Mouse (Mus musculus) lung, postnatal 10 days (tissue): Measurements from ENCODE around the gene Cd40.

ENCODE experiments used
- DNase-seq: peaks from one replicate; pipeline ENCODE4 v3.0.0; 2021

The Cd40 gene

GRCm38 (mm10) chr2:165059961-165060360, 4.5 kb downstream of the Cd40 start:
- DNase-seq = peak; percentile 70

GRCm38 (mm10) chr2:165061638-165062433, 6.4 kb downstream of the Cd40 start:
- DNase-seq = peak; percentile 71

DNA sequence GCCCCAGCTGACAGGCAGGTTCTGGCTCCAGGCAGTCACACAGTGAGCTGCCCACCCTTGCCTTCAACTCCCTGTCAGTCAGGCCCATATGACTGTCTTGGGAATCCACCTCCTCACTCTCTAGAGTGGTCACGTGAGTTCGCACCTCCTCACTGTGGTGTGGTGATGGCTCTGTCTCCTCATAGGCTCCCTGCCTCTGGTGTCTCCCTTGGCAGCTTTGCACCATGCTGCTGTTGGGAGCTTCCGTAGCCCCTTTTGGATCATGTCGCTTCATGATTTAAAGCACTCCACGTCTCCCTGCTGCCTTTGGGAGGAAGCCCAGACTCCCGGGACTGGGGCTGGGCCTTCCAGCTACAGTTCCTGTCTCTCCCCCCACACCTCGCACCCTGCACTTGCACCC, 9.1 kb downstream of the Cd40 start:
- peak; percentile 14 for DNase-seq

DNA sequence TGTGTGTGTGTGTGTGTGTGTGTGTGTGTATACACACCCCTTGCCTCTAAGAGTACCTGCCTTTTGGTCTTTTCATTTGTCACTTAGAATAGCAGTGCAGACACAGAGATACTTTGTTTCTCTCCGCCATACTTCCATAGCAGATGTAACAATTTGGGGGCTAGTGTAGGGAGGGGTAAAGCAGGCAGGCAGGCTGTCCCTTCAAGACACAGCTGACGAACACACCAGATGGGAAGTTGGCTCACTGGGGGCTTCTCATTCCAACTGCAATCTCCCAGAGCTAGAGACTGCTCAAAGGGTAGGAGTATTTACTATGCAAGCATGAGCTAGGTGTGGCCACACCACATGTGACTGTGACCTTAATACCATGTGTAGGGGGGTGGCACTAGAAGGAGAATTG, 13.4 kb downstream of the Cd40 start:
- DNase-seq = peak; percentile 16

GRCm38 (mm10) chr2:165070096-165070816, 14.8 kb downstream of the Cd40 start:
- peak; percentile 85 for DNase-seq

- no peak for DNase-seq
These were observed 18.0 kb downstream of the Cd40 start for GRCm38 (mm10) chr2:165073381-165073781.

GRCm38 (mm10) chr2:165074081-165074884, 18.9 kb downstream of the Cd40 start:
- DNase-seq = no peak

GRCm38 (mm10) chr2:165074937-165075336, 19.5 kb downstream of the Cd40 start:
- peak; percentile 82 for DNase-seq

DNA sequence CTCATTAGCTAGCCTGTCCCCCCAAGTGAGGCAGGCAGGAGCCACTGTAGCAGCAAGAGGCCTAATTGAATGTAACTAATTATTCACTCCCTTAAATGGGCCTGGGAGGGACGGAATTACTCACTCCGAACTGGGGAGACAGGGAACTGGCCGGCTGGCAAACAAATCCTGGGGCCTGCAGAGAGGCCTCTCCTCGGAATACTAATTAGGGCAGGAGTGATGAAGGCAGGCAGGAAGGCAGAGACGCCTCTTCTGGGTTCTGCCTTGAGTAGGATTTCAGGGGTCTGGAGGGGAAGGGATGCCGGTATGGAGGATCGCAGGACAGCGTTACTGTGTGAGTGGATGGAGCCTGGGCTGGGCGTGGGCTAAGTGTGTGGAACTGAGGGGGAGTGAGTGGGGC, 21.6 kb downstream of the Cd40 start:
- no peak for DNase-seq

DNA sequence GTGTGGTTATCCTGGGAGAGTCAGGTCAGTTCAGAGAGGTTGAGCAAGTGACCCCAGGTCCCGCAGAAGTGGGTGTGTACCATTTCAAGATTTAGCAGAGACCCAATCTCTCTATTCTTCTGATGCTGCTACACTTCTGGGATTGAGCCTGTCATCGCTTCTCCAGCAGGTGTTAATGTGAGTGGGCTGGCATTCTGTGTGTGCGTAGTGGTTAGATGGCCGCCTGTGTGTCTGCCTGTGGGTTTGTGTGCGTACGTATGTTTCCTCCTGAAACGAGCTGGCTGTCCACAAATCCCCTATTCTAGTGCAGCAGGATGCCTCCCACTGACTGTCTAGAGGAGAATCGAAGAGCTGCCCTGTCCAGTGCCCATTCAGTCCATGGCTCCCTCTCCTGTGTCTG, 22.6 kb downstream of the Cd40 start:
- no peak for DNase-seq

DNA sequence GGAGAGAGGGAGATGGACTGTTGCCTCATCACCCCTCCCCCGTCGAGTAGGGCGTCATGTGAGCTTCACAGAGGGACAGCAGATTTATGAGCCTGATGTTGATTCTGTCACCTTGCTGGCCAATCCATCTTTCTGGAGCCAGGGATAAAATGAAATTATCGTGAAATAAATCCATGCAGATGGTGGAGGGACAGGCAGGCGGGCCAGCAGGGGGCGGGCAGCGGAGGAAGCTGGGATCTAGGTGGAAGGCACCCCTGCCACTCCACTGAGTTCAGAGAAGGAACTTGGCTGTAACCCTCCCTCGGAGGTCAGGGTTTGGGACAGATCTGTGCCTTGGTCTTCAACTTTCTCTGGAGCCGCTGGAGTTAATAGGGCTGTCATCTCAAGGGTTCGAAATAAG, 23.2 kb downstream of the Cd40 start:
- peak; percentile 48 for DNase-seq

DNA sequence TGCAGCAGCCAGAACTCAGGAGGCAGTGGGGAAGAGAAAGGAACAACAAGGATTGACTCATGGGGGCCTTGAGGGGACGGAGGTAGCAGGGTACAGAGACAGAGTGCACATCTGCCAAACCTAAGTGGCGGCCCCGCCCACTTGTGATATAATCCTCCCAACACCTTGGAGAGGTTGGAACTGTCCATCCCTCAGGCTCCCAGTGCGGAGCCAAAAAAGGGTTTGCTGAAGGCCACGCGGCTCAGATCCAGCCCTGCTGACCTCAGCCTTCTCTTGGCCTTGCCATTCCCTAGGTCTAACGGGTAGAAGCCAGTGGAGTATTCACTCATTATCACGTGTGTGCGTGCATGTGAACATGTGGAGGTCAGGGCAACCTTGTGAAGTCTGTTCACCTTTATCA, 25.2 kb downstream of the Cd40 start:
- no peak for DNase-seq

DNA sequence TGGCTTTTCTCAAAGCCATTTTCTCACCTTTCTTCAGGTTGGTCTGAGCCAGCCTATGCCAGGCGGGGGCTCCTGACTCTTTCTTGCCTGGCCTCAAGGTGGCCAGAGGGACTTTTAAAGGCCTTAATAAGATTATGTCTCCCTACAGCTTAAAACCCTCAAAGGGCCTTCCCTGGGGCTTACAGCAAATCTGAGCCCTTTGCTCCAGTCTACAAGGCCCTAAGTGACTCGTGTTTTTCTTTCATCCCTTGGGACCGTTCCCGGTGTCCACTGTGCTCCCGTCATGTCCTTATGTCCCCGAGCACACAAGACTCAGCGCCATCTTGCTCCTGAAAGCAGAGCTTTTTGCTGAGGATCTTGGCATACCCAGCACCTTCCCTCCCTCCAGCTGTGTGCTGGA, 25.8 kb downstream of the Cd40 start:
- DNase-seq = no peak

GRCm38 (mm10) chr2:165086634-165087033, 31.2 kb downstream of the Cd40 start:
- DNase-seq = no peak

GRCm38 (mm10) chr2:165089470-165089869, 34.0 kb downstream of the Cd40 start:
- no peak for DNase-seq

- no peak for DNase-seq
These were observed 35.2 kb downstream of the Cd40 start, which contains the start of gene 1700025C18Rik for GRCm38 (mm10) chr2:165090650-165091049. TSS of gene 1700025C18Rik (minus strand) at chr2:165090750.

- DNase-seq = no peak
These were observed 36.1 kb downstream of the Cd40 start for GRCm38 (mm10) chr2:165091433-165091965.

DNA sequence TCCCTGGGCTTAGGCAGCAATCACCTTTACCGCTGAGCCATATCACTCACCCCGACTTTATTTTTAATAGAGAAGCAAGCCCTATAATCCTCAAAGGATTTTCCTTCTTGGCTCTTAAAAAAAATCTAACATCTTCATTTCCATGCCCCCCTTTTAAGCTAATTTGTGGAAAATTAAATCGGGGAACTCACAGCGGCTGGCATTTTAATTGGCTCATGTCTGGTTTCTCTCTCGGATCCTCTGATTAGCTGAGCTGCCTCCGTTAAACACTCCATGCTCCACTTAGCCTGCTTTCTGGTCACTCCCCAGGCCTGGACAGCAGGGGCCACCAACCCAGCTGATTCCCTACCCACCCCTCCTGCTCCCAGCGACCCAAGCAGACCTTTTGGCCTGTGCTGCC, 37.0 kb downstream of the Cd40 start:
- DNase-seq = no peak

DNA sequence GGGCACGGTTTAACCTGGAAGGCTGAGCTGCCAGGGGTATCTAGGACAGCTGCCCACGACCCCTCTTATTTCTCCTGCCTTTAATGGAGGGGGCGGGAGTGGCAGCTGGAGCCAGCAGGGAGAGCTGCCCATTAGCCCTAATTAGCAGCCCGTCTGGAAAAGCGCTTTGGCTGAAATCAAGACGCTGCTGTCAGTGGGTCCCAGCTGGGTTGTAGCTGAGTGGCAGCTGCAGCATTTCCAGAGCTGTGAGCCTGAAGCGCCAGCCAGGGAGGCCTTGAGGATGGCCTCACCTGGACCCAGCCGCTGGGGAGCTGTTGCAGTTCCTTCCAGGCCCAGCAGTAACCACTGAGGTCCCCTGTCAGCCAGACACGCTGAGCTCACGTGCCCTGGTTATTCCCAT, 40.9 kb downstream of the Cd40 start:
- DNase-seq = peak; percentile 43

GRCm38 (mm10) chr2:165098861-165099260, 43.4 kb downstream of the Cd40 start:
- DNase-seq = no peak

- DNase-seq = peak; percentile 21
These were observed 45.3 kb downstream of the Cd40 start for GRCm38 (mm10) chr2:165100749-165101148.

- no peak for DNase-seq
These were observed 47.5 kb downstream of the Cd40 start for GRCm38 (mm10) chr2:165102920-165103319.

DNA sequence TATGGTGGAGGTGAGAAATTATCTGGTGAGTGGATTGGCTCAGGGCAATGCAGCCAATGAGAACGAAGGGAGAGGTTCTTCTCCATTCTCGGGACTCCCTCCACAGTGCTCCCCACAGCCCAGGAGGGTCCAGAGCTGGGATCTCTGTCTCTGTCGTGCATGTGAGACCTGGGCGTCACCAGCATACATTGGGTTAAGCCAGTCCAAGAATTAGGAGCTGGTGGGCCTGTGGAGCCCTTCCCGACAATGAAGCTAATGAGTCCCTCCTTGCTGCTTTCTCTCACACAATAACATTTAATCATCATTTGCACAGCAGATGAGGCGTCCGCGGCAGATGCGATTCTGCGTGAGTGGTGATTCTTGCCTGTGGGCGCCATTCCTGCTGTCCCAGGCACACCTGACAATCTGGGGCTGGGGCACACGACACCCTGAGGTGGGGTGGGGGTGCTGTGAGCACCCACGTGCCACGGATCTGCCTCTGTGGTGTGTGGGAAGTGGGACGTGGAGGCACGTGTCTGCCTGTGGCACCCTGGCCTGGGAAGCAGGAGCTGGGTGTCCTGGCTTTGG, 50.2 kb downstream of the Cd40 start:
- no peak for DNase-seq
